Comparison of ENCODE assay signal across 8 mouse cellular contexts in the genomic region with DNA sequence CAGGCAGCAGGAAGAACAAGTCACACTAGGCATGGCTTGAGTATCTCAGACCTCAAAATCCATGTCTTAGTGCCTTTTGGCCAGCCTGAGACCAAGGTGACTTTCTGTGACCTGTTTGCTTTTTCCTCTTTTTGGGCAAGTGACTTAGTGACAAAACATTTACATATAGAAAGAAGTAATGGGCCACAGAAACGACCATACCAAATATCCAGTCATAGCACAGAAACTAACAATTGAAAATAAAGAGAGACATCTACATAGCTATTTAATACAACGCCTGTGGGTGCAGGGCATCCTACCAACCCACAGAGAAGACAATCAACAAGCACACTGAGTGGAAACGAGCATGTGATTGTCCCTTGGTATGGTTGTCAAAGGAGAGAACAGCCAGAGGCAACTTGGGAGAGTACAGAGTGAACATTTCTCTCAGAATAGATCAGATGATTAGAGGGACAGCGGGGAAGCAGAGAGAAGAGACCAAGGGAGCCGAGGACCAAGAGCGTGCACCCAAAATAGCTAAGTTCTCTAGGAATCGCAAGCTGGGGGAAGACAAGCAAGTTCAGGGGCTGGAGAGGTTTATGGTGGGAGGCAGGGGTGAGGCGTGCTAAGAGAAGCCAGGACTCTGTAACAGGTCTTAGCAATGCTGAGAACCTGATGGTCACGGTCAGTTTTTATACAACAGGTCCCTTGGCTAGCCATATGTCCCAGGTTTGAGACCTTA. TPM values are rescaled to one million over a fixed set of nuclear protein-coding genes. Genes with fewer than 3 reads are reported as not detected.
DNase-seq lines count a peak whose midpoint lies in the region; ATAC-seq and TF ChIP-seq lines count a peak whose summit lies in the region.

No protein-coding gene starts in this region.

- no peak for TF ChIP-seq POLR2A in CH12.LX (IDR thresholded peaks at IDR 0.05; ENCODE audit: low read depth, low read length)

- H3K27ac ChIP-seq in gastrocnemius, adult 2 months = peak overlapping the region; percentile 6; the same call in 1 of the 2 replicates
- no peak overlapping the region for H3K27ac ChIP-seq in CH12.LX (ENCODE audit: insufficient read depth, low read depth)
- H3K27ac ChIP-seq in forebrain, embryonic 16.5 days (ENCODE audit: low read length) = no peak overlapping the region
- peak overlapping the region; percentile 89 for H3K27ac ChIP-seq in liver, embryonic 15.5 days (replicated peaks)

- 53% methylated on average over 9 of the region's 9 CpGs for WGBS in forebrain, embryonic 16.5 days
- WGBS in liver, embryonic 15.5 days (ENCODE audit: insufficient replicate concordance) = 36% methylated on average over 9 of the region's 9 CpGs

- dilution Hi-C loops in CH12.LX (cut with MboI; ENCODE audit: extremely low pct_ligation_motif_present, extremely low pct_unique_long_range_greater_than_20kb, low sequenced_read_pairs) = no loop called here

- H3K4me3 ChIP-seq in gastrocnemius, adult 2 months = peak overlapping the region; percentile 94
- H3K4me3 ChIP-seq in CH12.LX (replicated peaks in 1 of 3; ENCODE audit: low read depth in 2 of 3, low read length in 2 of 3, poor library complexity in 1 of 3) = peak overlapping the region; percentile 61 to 78 (median 72)
- H3K4me3 ChIP-seq in forebrain, embryonic 16.5 days (replicated peaks; ENCODE audit: low read length) = no peak overlapping the region; the same call in 1 of the 2 replicates
- peak overlapping the region; percentile 88 for H3K4me3 ChIP-seq in liver, embryonic 15.5 days (replicated peaks)

- intact Hi-C loops in gastrocnemius, adult 2 months (cut with DNase I) = no loop called here

- no peak for TF ChIP-seq EP300 in CH12.LX (IDR thresholded peaks at IDR 0.05; ENCODE audit: low read length)

- peaks cover 4 to 22% of the 10 kb centered on the region in 2 experiments; a peak in 3 of 4 replicates for H3K4me1 ChIP-seq in CH12.LX (ENCODE audit: control insufficient read depth in 1 of 2, insufficient read depth in 2 of 2)
- H3K4me1 ChIP-seq in forebrain, embryonic 16.5 days (replicated peaks; ENCODE audit: control insufficient read depth, insufficient read depth, low read length) = peaks cover 25% of the 10 kb centered on the region
- peaks cover 51% of the 10 kb centered on the region for H3K4me1 ChIP-seq in liver, embryonic 15.5 days (replicated peaks)

- peak overlapping the region; percentile 70 for H3K4me2 ChIP-seq in CH12.LX (ENCODE audit: insufficient read depth, low read depth, poor library complexity, severe bottlenecking)
- peak overlapping the region; percentile 72 for H3K4me2 ChIP-seq in forebrain, embryonic 16.5 days (ENCODE audit: low read length)
- peak overlapping the region; percentile 84 for H3K4me2 ChIP-seq in liver, embryonic 15.5 days

- H3K9me3 ChIP-seq in CH12.LX (replicated peaks; ENCODE audit: low read length) = no peaks in the 10 kb centered on the region
- no peaks in the 10 kb centered on the region for H3K9me3 ChIP-seq in forebrain, embryonic 16.5 days (ENCODE audit: control insufficient read depth, low read length)
- H3K9me3 ChIP-seq in liver, embryonic 15.5 days (replicated peaks) = no peaks in the 10 kb centered on the region

- no peak for ATAC-seq in forebrain, embryonic 16.5 days
- ATAC-seq in liver, embryonic 15.5 days (ENCODE audit: insufficient read depth) = no peak

- TF ChIP-seq RAD21 in CH12.LX (IDR thresholded peaks at IDR 0.05; ENCODE audit: low read depth, low read length) = no peak

- H3K36me3 ChIP-seq in CH12.LX (replicated peaks in 1 of 2; ENCODE audit: control insufficient read depth in 1 of 2, insufficient read depth in 1 of 2, low read length in 1 of 2) = no peaks in the 10 kb centered on the region
- no peaks in the 10 kb centered on the region for H3K36me3 ChIP-seq in forebrain, embryonic 16.5 days (ENCODE audit: control insufficient read depth, insufficient read depth)
- no peaks in the 10 kb centered on the region for H3K36me3 ChIP-seq in liver, embryonic 15.5 days (replicated peaks)

- in situ Hi-C loops in CH12.LX (cut with MboI; ENCODE audit: low pct_ligation_motif_present, low pct_unique_long_range_greater_than_20kb, low sequenced_read_pairs) = no loop called here

- peaks cover 19% of the 10 kb centered on the region for H3K79me2 ChIP-seq in CH12.LX (replicated peaks; ENCODE audit: control insufficient read depth, extremely low read depth, insufficient read depth, poor library complexity, severe bottlenecking)

- peak overlapping the region; percentile 51 for H3K9ac ChIP-seq in CH12.LX (ENCODE audit: insufficient read depth, low read depth)
- no peak overlapping the region for H3K9ac ChIP-seq in forebrain, embryonic 16.5 days (replicated peaks; ENCODE audit: low read depth, low read length)
- peak overlapping the region; percentile 89 for H3K9ac ChIP-seq in liver, embryonic 15.5 days

- H3K27me3 ChIP-seq in CH12.LX (replicated peaks) = peaks cover 1% of the 10 kb centered on the region
- H3K27me3 ChIP-seq in forebrain, embryonic 16.5 days (replicated peaks; ENCODE audit: control insufficient read depth, insufficient read depth, low read length) = 0 out of 2 replicates have a peak, but pooled peaks cover 12% of the 10 kb centered on the region
- peaks cover 17% of the 10 kb centered on the region for H3K27me3 ChIP-seq in liver, embryonic 15.5 days

- no peak for DNase-seq in gastrocnemius, adult 2 months
- DNase-seq in gastrocnemius, postnatal 25 days = no peak
- DNase-seq in CH12.LX (ENCODE audit: extremely low read depth) = no peak
- no peak for DNase-seq in right cerebral cortex, adult 18-20 months
- no peak for DNase-seq in cerebellum, postnatal 4 days (ENCODE audit: low spot score in 2 of 2)
- DNase-seq in retina, postnatal 1 day = no peak

- no peak for TF ChIP-seq CTCF in gastrocnemius, adult 2 months (IDR thresholded peaks at IDR 0.05)
- TF ChIP-seq CTCF in CH12.LX (conservative IDR thresholded peaks at IDR 0.05 in 1 of 2, IDR thresholded peaks at IDR 0.05 in 1 of 2; ENCODE audit: low read depth in 2 of 2, low read length in 2 of 2) = no peak

TF ChIP-seq in CH12.LX, 34 proteins besides CTCF, POLR2A, EP300 and RAD21:
- TF ChIP-seq TCF12 (IDR thresholded peaks at IDR 0.05; ENCODE audit: low read depth, low read length) (no peak), NELFE (IDR thresholded peaks at IDR 0.05; ENCODE audit: low read depth, low read length) (no peak), CHD1 (IDR thresholded peaks at IDR 0.05; ENCODE audit: low read depth, low read length) (no peak), JUND (conservative IDR thresholded peaks at IDR 0.05; ENCODE audit: low read depth, low read length) (no peak), KAT2A (IDR thresholded peaks at IDR 0.05; ENCODE audit: insufficient replicate concordance, low read length) (no peak), MYC (IDR thresholded peaks at IDR 0.05; ENCODE audit: low read depth, low read length) (no peak), POLR2AphosphoS2 (IDR thresholded peaks at IDR 0.05; ENCODE audit: low read depth, low read length) (no peak), JUN (IDR thresholded peaks at IDR 0.05; ENCODE audit: insufficient read depth, low read depth, low read length) (no peak), IRF4 (IDR thresholded peaks at IDR 0.05; ENCODE audit: low read depth, low read length) (no peak), TBP (conservative IDR thresholded peaks at IDR 0.05; ENCODE audit: low read depth, low read length) (no peak), ZMIZ1 (IDR thresholded peaks at IDR 0.05; ENCODE audit: low read depth, low read length) (no peak), USF1 (IDR thresholded peaks at IDR 0.05; ENCODE audit: low read depth, low read length) (no peak), CHD2 (IDR thresholded peaks at IDR 0.05; ENCODE audit: low read length) (no peak), E2F4 (IDR thresholded peaks at IDR 0.05; ENCODE audit: insufficient replicate concordance, low read depth, low read length) (no peak), ETS1 (conservative IDR thresholded peaks at IDR 0.05; ENCODE audit: low read depth, low read length) (no peak), ZC3H11A (IDR thresholded peaks at IDR 0.05; ENCODE audit: low read depth, low read length) (no peak)

RNA-seq across cellular contexts. Expression of a gene that starts 3.0 kb away (rescaled TPM):
- total RNA-seq in gastrocnemius, adult 2 months (2021) = 10 to 100 TPM in 1 of 2 experiments, 1 to 10 TPM in 1; 9.2 to 11.0 TPM
- 1 to 10 TPM; 6.2 to 7.4 TPM for total RNA-seq in gastrocnemius, postnatal 25 days (2021)
- total RNA-seq in CH12.LX (2012; rRNA removed) = 8.3 and 9.5 TPM in 2 replicates
- 13.6 and 14.2 TPM in 2 replicates for total RNA-seq in CH12.LX (2014; rRNA removed)
- 10.1 and 11.4 TPM in 2 replicates for polyA plus RNA-seq in CH12.LX (2012; ENCODE audit: insufficient read length, low read depth)
- polyA plus RNA-seq in forebrain, embryonic 16.5 days (2015; fragmentation: Nextera tagmentation; extraction: Ambion mirVana) = 36.6 and 41.5 TPM in 2 replicates
- 3.8 and 4.3 TPM in 2 replicates for polyA plus RNA-seq in liver, embryonic 15.5 days (2015; fragmentation: Nextera tagmentation; extraction: Ambion mirVana)

RNA-seq across cellular contexts. Expression of a gene that starts 7.8 kb away (rescaled TPM):
- total RNA-seq in gastrocnemius, adult 2 months (2021) = not detected
- not detected for total RNA-seq in gastrocnemius, postnatal 25 days (2021)
- total RNA-seq in CH12.LX (2012; rRNA removed) = not detected in 2 replicates
- not detected in 2 replicates for total RNA-seq in CH12.LX (2014; rRNA removed)
- polyA plus RNA-seq in CH12.LX (2012; ENCODE audit: insufficient read length, low read depth) = not detected in 2 replicates
- not detected in 2 replicates for polyA plus RNA-seq in forebrain, embryonic 16.5 days (2015; fragmentation: Nextera tagmentation; extraction: Ambion mirVana)
- polyA plus RNA-seq in liver, embryonic 15.5 days (2015; fragmentation: Nextera tagmentation; extraction: Ambion mirVana) = 0.23 and 0.26 TPM in 2 replicates

Comparison
In these comparisons a context has a peak if more than half of its experiments do, and no peak if none do; other contexts are left out.
1. H3K27ac ChIP-seq: peak in gastrocnemius, adult 2 months (single experiment) and liver, embryonic 15.5 days (single experiment); none in CH12.LX (single experiment) and forebrain, embryonic 16.5 days (single experiment).
2. Peak in every context shown above with its lines, with median percentiles within 50 percentile points of each other: H3K4me2 ChIP-seq.